Mouse (Mus musculus): ENCODE results near the gene Glrp1. TPM values are rescaled to one million over a fixed set of nuclear protein-coding genes. Genes with fewer than 3 reads are reported as not detected.
A peak's percentile ranks its signal among the peaks of the same experiment; 100 is the strongest.

Glrp1 gene
- polyA plus RNA-seq, 1 experiment from 2014 or later = not detected

DNA sequence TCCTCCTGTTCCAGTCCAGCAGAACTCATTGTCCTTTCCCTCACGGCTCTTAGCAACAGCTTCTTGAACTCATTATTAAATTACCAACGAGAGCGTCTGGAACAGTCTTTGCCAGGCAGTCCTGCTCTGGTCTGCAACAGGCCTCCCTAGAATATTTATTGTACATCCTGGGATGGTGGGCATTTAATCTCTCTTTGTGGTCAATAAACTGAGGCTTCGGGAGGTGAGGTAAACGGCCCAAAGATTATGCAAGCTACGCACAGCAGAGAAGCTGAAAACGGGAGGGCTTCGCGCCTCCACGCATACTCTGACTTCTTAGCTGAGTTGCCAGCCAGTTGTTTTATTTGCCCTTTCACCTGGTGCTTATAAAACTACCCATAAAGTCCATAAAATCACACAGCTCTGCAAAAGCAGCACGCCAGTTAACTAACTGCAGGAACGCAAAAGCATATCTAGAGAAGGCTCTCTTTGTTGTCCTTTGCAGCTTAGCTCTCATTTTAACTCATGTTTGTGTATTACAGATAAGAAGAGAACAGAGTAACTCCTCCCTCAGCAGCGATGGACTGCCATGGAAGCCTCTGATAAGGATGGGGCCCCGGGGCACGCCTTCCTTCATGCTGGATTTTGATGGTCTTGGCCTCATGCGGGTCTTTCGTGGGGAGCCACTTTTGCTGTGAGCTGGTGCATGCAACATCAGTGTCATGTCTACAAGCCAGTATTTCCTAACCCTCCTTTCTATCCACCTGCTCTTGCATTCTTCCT lies 18.1 kb downstream of the Glrp1 start:
- Histone ChIP-seq H3K27ac (no peak overlapping the region), H3K27me3 (replicated peaks) (no peaks in the 10 kb centered on the region), H3K36me3 (no peaks in the 10 kb centered on the region), H3K4me1 (no peaks in the 10 kb centered on the region), H3K9me3 (no peaks in the 10 kb centered on the region), H3K9ac (no peak overlapping the region), H3K4me3 (no peak overlapping the region), H3K4me2 (replicated peaks) (no peak overlapping the region)
- no peak for ATAC-seq (ENCODE audit: low FRiP score, low read depth)
- 77% methylated on average over 17 of the region's 17 CpGs for WGBS

DNA sequence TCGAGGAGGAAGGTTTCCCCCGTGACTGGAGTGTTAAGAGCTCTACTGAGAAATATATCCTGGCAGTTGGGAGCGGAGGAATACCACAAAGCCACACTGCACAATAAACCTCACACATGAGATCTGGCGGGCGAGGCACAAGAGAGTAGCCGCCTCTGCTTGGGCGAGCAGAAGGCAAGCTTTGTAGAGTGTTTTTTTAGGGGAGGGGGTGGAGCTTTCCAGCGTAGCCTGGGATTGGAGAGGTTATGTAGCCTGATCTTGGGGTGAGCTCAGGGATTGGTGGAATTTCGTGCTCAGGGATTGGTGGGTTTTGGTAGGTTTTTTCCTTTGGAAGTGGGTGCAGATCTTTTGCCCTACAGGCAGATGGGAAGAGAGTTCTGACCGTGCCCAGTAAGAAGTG lies 19.7 kb downstream of the Glrp1 start:
- no peak overlapping the region for H3K4me2 ChIP-seq (replicated peaks)
- no peak overlapping the region for H3K9ac ChIP-seq
- H3K4me1 ChIP-seq = no peaks in the 10 kb centered on the region
- 89% methylated on average over 10 of the region's 10 CpGs for WGBS
- no peak overlapping the region for H3K27ac ChIP-seq
- H3K9me3 ChIP-seq = no peaks in the 10 kb centered on the region
- H3K36me3 ChIP-seq = no peaks in the 10 kb centered on the region
- H3K27me3 ChIP-seq (replicated peaks) = no peaks in the 10 kb centered on the region
- ATAC-seq (ENCODE audit: low FRiP score, low read depth) = no peak
- no peak overlapping the region for H3K4me3 ChIP-seq

DNA sequence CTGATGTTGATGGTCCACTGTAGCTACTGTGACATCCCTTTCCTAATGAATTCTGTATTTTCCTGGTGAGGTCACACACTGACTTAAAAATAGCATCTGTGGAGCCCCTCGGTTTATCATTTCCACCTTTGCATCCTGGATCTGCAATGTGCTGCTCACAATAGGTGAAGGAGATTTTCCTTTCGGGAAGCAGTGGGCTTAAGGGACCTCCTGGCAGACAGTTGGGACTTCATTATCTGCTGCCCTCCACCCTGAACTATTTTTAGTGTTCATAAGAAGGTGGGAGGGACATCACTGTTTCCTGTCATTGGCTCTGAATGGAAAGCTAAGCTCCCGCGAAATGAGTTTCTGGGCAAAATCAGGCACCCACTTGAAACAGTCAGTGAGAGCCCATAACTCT lies 20.9 kb downstream of the Glrp1 start:
- Histone ChIP-seq H3K27ac (no peak overlapping the region), H3K9me3 (no peaks in the 10 kb centered on the region), H3K4me1 (no peaks in the 10 kb centered on the region), H3K36me3 (no peaks in the 10 kb centered on the region), H3K4me2 (replicated peaks) (no peak overlapping the region), H3K27me3 (replicated peaks) (no peaks in the 10 kb centered on the region), H3K4me3 (no peak overlapping the region), H3K9ac (no peak overlapping the region)
- 85% methylated on average over 4 of the region's 4 CpGs for whole genome bisulfite sequencing
- ATAC-seq (ENCODE audit: low FRiP score, low read depth) = no peak

DNA sequence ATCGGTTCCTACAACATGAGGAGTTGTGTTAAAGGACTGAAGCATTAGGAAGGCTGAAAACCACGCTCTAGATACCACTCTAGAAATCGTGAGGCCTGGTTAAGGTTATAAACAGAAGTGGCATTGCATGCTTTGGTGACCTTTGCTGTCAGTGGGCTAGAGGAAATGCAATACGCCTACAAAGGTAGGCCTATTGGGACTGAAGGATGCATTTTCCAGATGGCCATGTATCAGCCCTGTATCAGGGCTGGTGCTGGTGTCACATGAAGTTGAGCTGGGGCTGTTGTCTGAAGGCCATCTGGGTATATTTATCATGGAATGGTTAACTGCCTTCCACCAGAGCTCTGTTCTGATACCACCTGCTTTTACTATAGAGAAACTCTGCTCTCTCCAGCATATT lies 23.5 kb downstream of the Glrp1 start:
- 74% methylated on average over 4 of the region's 4 CpGs for WGBS
- Histone ChIP-seq H3K9me3 (no peaks in the 10 kb centered on the region), H3K9ac (no peak overlapping the region), H3K4me3 (no peak overlapping the region), H3K36me3 (no peaks in the 10 kb centered on the region), H3K4me1 (peaks cover 11% of the 10 kb centered on the region), H3K27ac (no peak overlapping the region), H3K27me3 (replicated peaks) (no peaks in the 10 kb centered on the region), H3K4me2 (replicated peaks) (no peak overlapping the region)
- ATAC-seq (ENCODE audit: low FRiP score, low read depth) = no peak

DNA sequence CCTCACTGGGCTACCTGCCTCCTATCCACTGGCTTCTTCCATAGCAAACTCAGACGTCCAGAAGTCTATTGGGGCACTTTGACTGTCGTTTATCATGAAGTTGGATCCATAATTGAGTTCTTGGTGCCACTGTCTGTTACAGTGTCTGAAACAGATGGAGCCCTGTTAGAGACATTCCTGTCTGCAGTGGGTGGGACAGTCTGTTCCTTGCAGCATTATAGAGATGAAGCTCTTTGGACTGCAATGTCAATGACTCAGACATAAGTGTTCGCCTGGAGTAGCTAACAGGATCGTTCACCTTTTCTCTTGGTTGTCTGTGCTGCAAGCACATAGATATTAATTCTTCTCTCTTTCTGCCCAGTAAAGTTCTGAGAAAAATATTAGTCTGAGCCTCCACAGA lies 25.8 kb downstream of the Glrp1 start:
- WGBS = 81% methylated on average over 4 of the region's 4 CpGs
- no peak for ATAC-seq (ENCODE audit: low FRiP score, low read depth)
- Histone ChIP-seq H3K4me2 (replicated peaks) (no peak overlapping the region), H3K27me3 (replicated peaks) (no peaks in the 10 kb centered on the region), H3K36me3 (no peaks in the 10 kb centered on the region), H3K4me3 (no peak overlapping the region), H3K9me3 (no peaks in the 10 kb centered on the region), H3K9ac (no peak overlapping the region), H3K27ac (no peak overlapping the region), H3K4me1 (peaks cover 16% of the 10 kb centered on the region)

DNA sequence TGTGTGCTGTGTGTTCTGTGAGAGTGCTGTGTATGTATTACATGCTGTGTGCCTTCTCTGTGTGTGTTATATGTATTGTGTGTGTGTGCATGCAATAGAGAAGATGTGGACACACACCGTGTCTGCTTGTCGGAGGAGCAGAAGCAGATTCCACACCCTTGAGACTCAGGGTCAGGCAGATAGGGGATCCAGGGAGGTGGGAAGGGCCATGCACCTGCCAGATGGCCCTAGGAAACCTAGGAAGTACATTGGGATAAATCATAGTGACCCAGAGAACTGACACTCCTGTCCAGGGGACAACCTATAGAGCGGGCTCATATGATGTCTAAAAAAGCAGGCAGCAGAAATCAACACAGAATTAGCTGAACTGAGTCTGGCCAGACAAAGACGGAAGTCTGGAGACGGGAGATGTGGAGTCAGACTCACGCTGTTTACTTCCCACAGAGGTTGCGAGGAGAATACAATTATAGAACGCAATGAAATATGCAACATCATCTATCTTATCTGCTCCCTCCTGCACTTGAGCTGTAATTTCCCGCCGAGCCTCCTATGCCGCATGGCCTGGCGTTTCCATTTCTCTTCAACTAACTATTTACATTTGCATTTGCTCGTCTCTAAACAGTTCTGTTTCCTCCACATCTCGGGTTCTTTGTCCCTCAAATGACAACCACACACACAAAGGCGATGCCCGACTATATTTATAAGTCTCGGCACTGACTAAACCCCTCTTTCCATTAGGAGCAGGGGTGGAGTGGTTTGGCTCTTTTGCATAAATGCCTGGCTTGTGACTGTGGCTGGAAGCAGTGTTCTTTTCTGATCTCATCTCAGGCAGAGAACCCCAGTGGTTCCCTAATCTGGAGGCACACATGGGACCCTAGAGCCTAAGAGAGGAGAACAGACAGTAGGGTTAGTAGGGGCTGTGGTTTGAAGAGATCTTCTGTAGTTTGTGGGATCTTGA lies 27.4 kb downstream of the Glrp1 start:
- ATAC-seq (ENCODE audit: low FRiP score, low read depth) = no peak
- Histone ChIP-seq H3K27me3 (replicated peaks) (no peaks in the 10 kb centered on the region), H3K4me2 (replicated peaks) (no peak overlapping the region), H3K9me3 (no peaks in the 10 kb centered on the region), H3K36me3 (no peaks in the 10 kb centered on the region), H3K27ac (no peak overlapping the region), H3K9ac (no peak overlapping the region), H3K4me1 (peaks cover 22% of the 10 kb centered on the region), H3K4me3 (no peak overlapping the region)
- 67% methylated on average over 17 of the region's 17 CpGs for WGBS

DNA sequence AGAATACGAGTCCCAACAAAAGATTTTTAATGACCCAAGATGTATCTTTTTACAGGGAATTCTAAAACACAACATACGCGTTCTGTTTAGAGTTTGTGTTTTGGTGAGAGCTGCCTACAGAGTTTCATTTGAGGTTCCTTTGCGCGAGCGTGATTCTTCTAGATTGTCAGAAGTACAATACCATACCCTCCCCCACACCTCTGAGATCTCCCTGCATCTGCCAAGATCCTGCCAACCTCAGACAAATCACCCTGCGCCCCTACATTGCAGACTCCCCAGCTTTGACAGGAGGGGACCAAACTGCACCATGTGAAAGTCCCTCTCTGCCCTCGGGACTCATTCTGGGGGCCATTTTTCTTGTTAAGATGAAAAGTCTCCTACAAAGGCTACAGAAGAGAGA lies 29.3 kb downstream of the Glrp1 start:
- Histone ChIP-seq H3K27ac (no peak overlapping the region), H3K9ac (no peak overlapping the region), H3K9me3 (no peaks in the 10 kb centered on the region), H3K27me3 (replicated peaks) (no peaks in the 10 kb centered on the region; the same call in 1 of the 2 replicates), H3K36me3 (no peaks in the 10 kb centered on the region), H3K4me2 (replicated peaks) (no peak overlapping the region), H3K4me3 (no peak overlapping the region), H3K4me1 (peaks cover 24% of the 10 kb centered on the region)
- no peak for ATAC-seq (ENCODE audit: low FRiP score, low read depth)
- WGBS = 66% methylated on average over 8 of the region's 8 CpGs

DNA sequence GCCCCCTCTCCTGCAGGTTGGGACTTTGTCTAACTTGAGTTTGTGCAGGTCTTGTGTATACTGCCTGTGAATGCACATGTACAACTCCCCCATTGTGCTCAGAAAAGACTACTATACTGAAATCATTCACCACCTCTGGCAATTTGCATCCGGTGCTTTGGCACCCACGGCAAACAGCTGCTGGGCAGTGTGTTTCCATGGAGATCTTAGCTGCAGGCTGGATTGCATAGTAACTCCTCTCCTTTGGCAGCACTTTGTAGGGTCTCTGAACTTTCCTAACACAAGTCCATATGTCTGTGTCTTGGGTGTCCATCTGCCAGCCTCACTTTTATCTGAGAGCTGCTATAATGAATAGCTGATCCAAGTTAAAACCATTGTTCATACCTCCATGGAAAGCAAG lies 31.7 kb downstream of the Glrp1 start:
- Histone ChIP-seq H3K4me1 (peaks cover 25% of the 10 kb centered on the region), H3K9ac (no peak overlapping the region), H3K4me2 (replicated peaks) (no peak overlapping the region), H3K9me3 (no peaks in the 10 kb centered on the region), H3K36me3 (no peaks in the 10 kb centered on the region), H3K4me3 (no peak overlapping the region), H3K27me3 (replicated peaks) (no peaks in the 10 kb centered on the region; the same call in 1 of the 2 replicates), H3K27ac (no peak overlapping the region)
- WGBS = 10% methylated on average over 2 of the region's 2 CpGs
- ATAC-seq (ENCODE audit: low FRiP score, low read depth) = 0 out of 2 replicates have a peak, but pooled peaks have one; percentile 42

DNA sequence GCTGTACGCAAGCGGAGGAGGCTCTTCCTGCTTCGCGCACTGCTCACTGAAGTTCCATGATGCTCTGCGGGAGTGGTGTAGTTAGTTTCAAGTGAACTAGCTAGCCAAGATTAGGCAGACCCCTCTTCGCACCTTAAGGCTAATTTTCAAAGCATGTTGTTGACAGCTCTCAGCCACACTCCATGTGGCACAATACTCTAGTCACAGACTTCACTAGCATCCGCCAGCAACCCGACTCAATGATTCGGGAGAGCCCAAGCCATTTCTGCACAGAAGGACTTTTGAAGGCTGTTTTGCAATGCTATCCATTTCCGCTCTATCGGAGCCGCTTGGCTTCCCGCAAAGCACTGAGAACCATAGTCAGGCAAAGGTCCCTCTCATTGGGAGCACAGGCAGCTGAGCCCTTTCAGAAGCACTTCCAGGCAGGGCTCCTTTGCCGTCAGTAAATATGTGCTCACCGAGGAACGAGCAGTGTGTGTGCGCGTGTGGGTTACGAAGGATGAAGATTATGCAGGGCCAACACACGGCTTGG lies 33.2 kb downstream of the Glrp1 start:
- Histone ChIP-seq H3K27ac (no peak overlapping the region), H3K4me2 (replicated peaks) (no peak overlapping the region), H3K27me3 (replicated peaks) (no peaks in the 10 kb centered on the region; the same call in 1 of the 2 replicates), H3K4me1 (peaks cover 14% of the 10 kb centered on the region; the same call in 1 of the 2 replicates), H3K9ac (no peak overlapping the region), H3K4me3 (no peak overlapping the region), H3K36me3 (no peaks in the 10 kb centered on the region), H3K9me3 (no peaks in the 10 kb centered on the region)
- 95% methylated on average over 20 of the region's 20 CpGs for WGBS
- ATAC-seq (ENCODE audit: low FRiP score, low read depth) = no peak

DNA sequence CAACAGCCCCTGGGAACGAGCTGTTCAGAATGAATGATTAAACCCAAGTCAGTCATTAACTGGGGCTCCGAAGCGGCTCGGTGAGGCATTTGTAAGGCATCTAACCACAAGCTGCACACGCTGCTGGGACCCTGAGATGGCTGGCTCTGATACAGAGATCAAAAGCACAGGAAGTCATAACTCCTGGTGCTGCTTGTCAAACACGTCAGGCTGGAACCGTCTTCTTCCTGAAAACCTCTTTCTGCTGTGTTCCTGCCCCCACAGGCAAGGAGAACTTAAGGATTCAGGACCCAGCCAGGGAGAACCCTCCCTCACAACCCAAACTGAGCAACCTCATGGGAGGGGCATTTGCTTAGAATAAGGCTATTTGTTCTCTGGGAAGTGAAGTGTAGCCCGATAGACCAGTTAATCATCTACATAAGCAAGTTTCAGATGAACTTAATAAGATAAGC lies 34.3 kb downstream of the Glrp1 start:
- WGBS = 18% methylated on average over 8 of the region's 8 CpGs
- peaks cover 9% of the 10 kb centered on the region; the same call in 1 of the 2 replicates for H3K4me1 ChIP-seq
- no peak overlapping the region for H3K4me3 ChIP-seq
- H3K9ac ChIP-seq = no peak overlapping the region
- no peak for ATAC-seq (ENCODE audit: low FRiP score, low read depth)
- no peaks in the 10 kb centered on the region for H3K9me3 ChIP-seq
- H3K27me3 ChIP-seq (replicated peaks) = no peaks in the 10 kb centered on the region; the same call in 1 of the 2 replicates
- no peak overlapping the region for H3K4me2 ChIP-seq (replicated peaks)
- no peak overlapping the region for H3K27ac ChIP-seq
- no peaks in the 10 kb centered on the region for H3K36me3 ChIP-seq

DNA sequence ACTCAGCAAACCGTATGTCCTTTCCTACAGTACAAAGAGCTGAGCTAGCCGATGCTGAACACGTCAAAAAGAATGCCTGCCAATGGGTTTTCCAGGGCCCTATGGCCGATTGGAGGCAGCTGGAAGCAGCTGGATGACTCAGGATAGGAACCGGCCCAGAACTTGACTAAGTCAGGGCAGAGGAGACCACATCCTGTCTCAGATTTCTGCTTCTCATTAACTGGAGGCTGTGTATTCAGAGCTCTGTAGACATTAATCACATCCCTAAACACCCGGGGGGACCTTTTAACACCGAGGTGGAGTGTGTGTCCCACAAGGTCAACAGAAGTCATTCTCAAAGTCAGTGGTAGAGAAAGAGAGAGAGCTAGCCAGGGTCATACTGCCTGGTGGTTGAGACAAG lies 35.3 kb downstream of the Glrp1 start:
- Histone ChIP-seq H3K4me2 (replicated peaks) (no peak overlapping the region), H3K9me3 (no peaks in the 10 kb centered on the region), H3K27me3 (replicated peaks) (no peaks in the 10 kb centered on the region; the same call in 1 of the 2 replicates), H3K4me3 (no peak overlapping the region), H3K27ac (no peak overlapping the region), H3K9ac (no peak overlapping the region), H3K36me3 (no peaks in the 10 kb centered on the region), H3K4me1 (peaks cover 9% of the 10 kb centered on the region; the same call in 1 of the 2 replicates)
- no peak for ATAC-seq (ENCODE audit: low FRiP score, low read depth)
- 53% methylated on average over 7 of the region's 7 CpGs for WGBS

DNA sequence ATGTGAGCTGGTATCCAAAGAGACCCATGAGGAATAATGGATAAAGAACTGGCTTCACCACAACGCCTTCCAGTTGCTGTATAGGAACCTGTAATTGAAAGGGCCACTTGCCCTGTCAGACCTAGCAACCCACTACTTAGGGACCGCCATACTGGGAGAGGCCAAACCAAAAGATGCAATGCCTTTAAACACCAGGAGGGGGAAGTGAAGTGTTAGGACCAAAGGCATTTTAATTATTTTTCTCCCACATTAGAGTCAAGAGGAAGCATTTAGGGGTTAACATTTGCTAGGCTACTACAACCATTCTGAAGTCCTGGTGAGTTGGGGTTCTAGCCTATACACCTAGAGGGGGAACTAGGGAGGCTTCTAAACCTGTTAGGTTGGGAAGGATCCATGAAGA lies 36.0 kb downstream of the Glrp1 start:
- no peak overlapping the region for H3K4me2 ChIP-seq (replicated peaks)
- no peaks in the 10 kb centered on the region; the same call in 1 of the 2 replicates for H3K27me3 ChIP-seq (replicated peaks)
- no peaks in the 10 kb centered on the region for H3K36me3 ChIP-seq
- H3K27ac ChIP-seq = no peak overlapping the region
- H3K9me3 ChIP-seq = no peaks in the 10 kb centered on the region
- ATAC-seq (ENCODE audit: low FRiP score, low read depth) = no peak
- 66% methylated on average over 2 of the region's 2 CpGs for WGBS
- peaks cover 9% of the 10 kb centered on the region; the same call in 1 of the 2 replicates for H3K4me1 ChIP-seq
- H3K9ac ChIP-seq = no peak overlapping the region
- H3K4me3 ChIP-seq = no peak overlapping the region

Data from neural tube, embryonic 12.5 days (tissue).